Mouse (Mus musculus) erythroid progenitor cell, adult 5-6 weeks (primary cell): ENCODE results near the gene Mipol1. TPM values are rescaled to one million over a fixed set of nuclear protein-coding genes. Genes with fewer than 3 reads are reported as not detected.

Experiments used
- ATAC-seq: replicated peaks from 2 replicates; pipeline ENCODE4 v1.8.0; 2016; ENCODE audit warnings: moderate number of reproducible peaks, mild to moderate bottlenecking, moderate TSS enrichment, inconsistent platforms; ENCODE audit not compliant: poor library complexity, low FRiP score, severe bottlenecking
- total RNA-seq, 2 experiments: library from RNA; stranded (forward) in 1 of 2; stranded (reverse) in 1 of 2; fragments of 150-400 nt in 1 of 2; fragments of 186-747, 209-891 nt in 1 of 2; gene quantifications; 2 replicates each; pipeline versions ENCODE4 v1.2.3 to v1.2.4; 2015 to 2017; ENCODE audit warnings: low replicate concordance in 2 of 2

The Mipol1 gene
- total RNA-seq, 2 experiments from 2014 or later = 2.5 to 4.1 TPM

GRCm38 (mm10) chr12:57541931-57542745 is 311.9 kb downstream of the Mipol1 start:
- no peak for ATAC-seq

GRCm38 (mm10) chr12:57542746-57543626 is 312.8 kb downstream of the Mipol1 start:
- no peak for ATAC-seq

- ATAC-seq = no peak
These were observed 313.4 kb downstream of the Mipol1 start for GRCm38 (mm10) chr12:57543627-57543991.

- ATAC-seq = no peak
These were observed 314.6 kb downstream of the Mipol1 start for GRCm38 (mm10) chr12:57544641-57545370.

- ATAC-seq = no peak
These were observed 315.4 kb downstream of the Mipol1 start for GRCm38 (mm10) chr12:57545371-57546241.

Other genes starting within 250 kb of the Mipol1 start
- 86.5 and 117 TPM in 2 replicates for gene Slc25a21, start 33.0 kb upstream of the Mipol1 start, total RNA-seq (2015; ENCODE audit: low replicate concordance)
- 71.3 and 97.9 TPM in 2 replicates for gene Slc25a21, start 33.0 kb upstream of the Mipol1 start, total RNA-seq (2017; ENCODE audit: low replicate concordance)
- 22.0 and 49.5 TPM in 2 replicates for gene Prps1l3, start within 50 bp of the Mipol1 start, total RNA-seq (2015; ENCODE audit: low replicate concordance)
- gene Prps1l3, start within 50 bp of the Mipol1 start, total RNA-seq (2017; ENCODE audit: low replicate concordance) = 33.6 and 48.1 TPM in 2 replicates